Mouse (Mus musculus) stomach, postnatal 0 days (tissue): ENCODE measurements at regions not wholly inside any gene's neighbourhood (a gene's known extent, or its start where the extent isn't known, plus 50 kb on each side); places are given as distances from the start of the nearest gene placed in this dataset.

ENCODE experiments used
- CTCF ChIP-seq: IDR thresholded peaks from 2 replicates; pipeline ENCODE4 v1.5.1; 2016; ENCODE audit warnings: antibody characterized with exemption, low read depth, mild to moderate bottlenecking, moderate library complexity
- EP300 ChIP-seq: optimal IDR thresholded peaks from 2 replicates; pipeline ENCODE3; 2016; ENCODE audit warnings: antibody characterized with exemption

GRCm38 (mm10) chr13:111144721-111145120 is 110.1 kb upstream of the Actbl2 start:
- TF ChIP-seq CTCF (no peak), EP300 (no peak)
